Mouse (Mus musculus) B cell, adult 62 days (primary cell): Measurements from ENCODE around the gene Klhl32. TPM values are rescaled to one million over a fixed set of nuclear protein-coding genes. Genes with fewer than 3 reads are reported as not detected.

ENCODE experiments used
- total RNA-seq: library from RNA; stranded (reverse); gene quantifications from 4 replicates; pipeline ENCODE4 v1.2.4, GENCODE M21; 2023

Klhl32 gene
- total RNA-seq = not detected in 4 replicates

GRCm38 (mm10) chr4:24850401-24851325 lies at the start of gene Klhl32:
Klhl32 (minus strand) TSS chr4:24851124.

GRCm38 (mm10) chr4:24897851-24898515 lies 47.1 kb upstream of the Klhl32 start, which contains the start of gene Ndufaf4:
Ndufaf4 (plus strand) TSS chr4:24898083.

Other genes with a start within 250 kb of the Klhl32 start
- 11.5 to 19.0 TPM (median 17.4 TPM) in 4 replicates for gene Ndufaf4, start 47.0 kb upstream of the Klhl32 start, total RNA-seq
- gene Gpr63, start 115.3 kb upstream of the Klhl32 start, total RNA-seq = 0.22 TPM in 1 of 4 replicates, not detected in the others